Mouse (Mus musculus) bone marrow macrophage, adult 2 months (primary cell): ENCODE results near the gene Slc17a6.

Experiments used
- CTCF ChIP-seq: IDR thresholded peaks from 2 replicates; pipeline ENCODE4 v1.5.1; 2012; ENCODE audit warnings: low read depth, mild to moderate bottlenecking, low read length, moderate library complexity
- POLR2A ChIP-seq: IDR thresholded peaks from 2 replicates; pipeline ENCODE4 v1.6.1; 2012; ENCODE audit warnings: mild to moderate bottlenecking, low read depth, low read length, borderline replicate concordance

DNA sequence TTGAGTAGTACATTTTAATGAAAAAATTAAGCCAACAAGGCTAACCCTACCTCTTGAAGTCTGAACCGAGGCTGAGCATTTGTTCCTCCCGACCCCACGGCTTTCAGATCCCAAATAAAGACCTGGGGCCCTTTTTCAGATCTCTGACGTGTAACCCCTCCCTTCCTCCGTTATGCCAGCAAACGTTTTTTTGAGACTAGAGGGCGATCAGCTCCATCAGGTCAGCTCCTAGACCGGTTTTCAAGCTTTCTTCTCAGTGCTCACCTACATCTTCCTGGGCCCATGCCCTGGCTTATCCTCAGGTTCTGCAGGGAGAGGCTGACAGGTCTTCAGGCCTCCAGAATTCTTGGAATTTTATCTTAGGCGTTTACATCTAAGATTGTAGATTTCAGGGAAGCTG is 5.9 kb downstream of the Slc17a6 start:
- TF ChIP-seq POLR2A (no peak), CTCF (no peak)
